ENCODE assay signal across 16 mouse cellular contexts in the genomic region with DNA sequence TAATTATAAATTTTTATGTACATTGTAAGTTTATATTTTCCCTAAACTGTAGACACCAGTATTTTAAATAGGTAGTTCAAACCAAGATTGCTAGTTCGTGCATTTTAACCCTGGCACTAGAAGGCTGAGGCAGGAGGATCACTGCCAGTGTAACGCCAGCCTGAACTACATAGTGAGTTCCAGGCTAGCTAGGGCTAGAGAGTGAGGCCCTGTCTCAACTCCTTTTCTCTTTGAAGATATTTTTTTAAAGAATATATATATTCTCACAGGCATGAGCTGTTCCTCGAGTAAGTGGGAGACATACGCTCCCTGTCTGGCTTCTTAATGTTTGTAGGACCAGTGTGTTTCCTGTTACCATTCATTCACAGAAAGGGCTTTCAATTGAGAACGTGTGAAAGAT.
"Had no signal": no experiment of that assay in that cellular context is flagged by ENCODE, and none has a peak within 500 bp of the region (broad histone marks: within the 10 kb centered on the region; RNA-seq: fewer than 3 reads in every experiment).

No protein-coding gene starts in this region.

- H3K27ac ChIP-seq: neural tube, embryonic 13.5 days; neural tube, embryonic 15.5 days; stomach, embryonic 15.5 days; stomach, postnatal 0 days had no signal

- H3K4me3 ChIP-seq: neural tube, embryonic 13.5 days; neural tube, embryonic 15.5 days; stomach, embryonic 15.5 days had no signal

- H3K27me3 ChIP-seq: neural tube, embryonic 13.5 days; neural tube, embryonic 15.5 days; stomach, embryonic 15.5 days had no signal

- DNase-seq: retina, postnatal 1 day; right cerebral cortex, adult 18-20 months; right cerebral cortex, postnatal 14 days; right cerebral cortex, postnatal 25 days; right cerebral cortex, postnatal 4 days; spleen, adult 18-20 months; thymus, adult 18-20 months; thymus, adult 2 months; thymus, postnatal 14 days; thymus, postnatal 25 days; thymus, postnatal 36 days; thymus, postnatal 4 days had no signal

- H3K4me1 ChIP-seq: neural tube, embryonic 13.5 days; neural tube, embryonic 15.5 days; stomach, embryonic 15.5 days had no signal

- H3K9ac ChIP-seq: neural tube, embryonic 13.5 days; neural tube, embryonic 15.5 days; stomach, embryonic 15.5 days had no signal

- H3K9me3 ChIP-seq: neural tube, embryonic 15.5 days; stomach, embryonic 15.5 days had no signal

- H3K4me2 ChIP-seq: neural tube, embryonic 13.5 days; neural tube, embryonic 15.5 days; stomach, embryonic 15.5 days had no signal
